Mouse (Mus musculus): ENCODE results near the gene Vmn1r194. TPM values are rescaled to one million over a fixed set of nuclear protein-coding genes. Genes with fewer than 3 reads are reported as not detected.

Gene Vmn1r194
- not detected in 2 replicates for polyA plus RNA-seq (2012)

GRCm38 (mm10) chr13:22243915-22244314 lies at the start of gene Vmn1r194:
Vmn1r194 (plus strand) TSS chr13:22244215.

GRCm38 (mm10) chr13:22223060-22223459 lies 21.0 kb upstream of the Vmn1r194 start, which contains the start of gene Vmn1r193:
Vmn1r193 (minus strand) TSS chr13:22223160.

GRCm38 (mm10) chr13:22270222-22270621 lies 26.2 kb downstream of the Vmn1r194 start, which contains the start of gene Vmn1r195:
Vmn1r195 (plus strand) TSS chr13:22270522.

GRCm38 (mm10) chr13:22289620-22290019 lies 45.6 kb downstream of the Vmn1r194 start, which contains the start of gene Vmn1r196:
Vmn1r196 (plus strand) TSS chr13:22289920.

Other genes with a start within 250 kb of the Vmn1r194 start
- gene Prss16, start 234.5 kb upstream of the Vmn1r194 start, polyA plus RNA-seq (2012) = 3.2 and 6.9 TPM in 2 replicates
- 5.4 and 12.3 TPM in 2 replicates for gene Hist1h2ah, start 208.6 kb upstream of the Vmn1r194 start, polyA plus RNA-seq (2012)
- gene Hist1h2bk, start 208.3 kb upstream of the Vmn1r194 start, polyA plus RNA-seq (2012) = 15.0 and 17.1 TPM in 2 replicates
- 56.9 and 64.7 TPM in 2 replicates for gene Hist1h4i, start 202.9 kb upstream of the Vmn1r194 start, polyA plus RNA-seq (2012)
- 31.0 and 38.1 TPM in 2 replicates for gene Hist1h2ag, start 201.3 kb upstream of the Vmn1r194 start, polyA plus RNA-seq (2012)
- gene Hist1h2bj, start 201.0 kb upstream of the Vmn1r194 start, polyA plus RNA-seq (2012) = 32.2 and 35.1 TPM in 2 replicates
- not detected in 2 replicates for gene Vmn1r188, start 159.8 kb upstream of the Vmn1r194 start, polyA plus RNA-seq (2012)
- not detected in 2 replicates for gene Vmn1r189, start 138.4 kb upstream of the Vmn1r194 start, polyA plus RNA-seq (2012)
- gene Vmn1r191, start 60.2 kb upstream of the Vmn1r194 start, polyA plus RNA-seq (2012) = not detected in 2 replicates
- gene Vmn1r192, start 53.1 kb upstream of the Vmn1r194 start, polyA plus RNA-seq (2012) = not detected in 2 replicates
- 0.02 TPM in 1 of 2 replicates, not detected in the other for gene Vmn1r193, start 21.1 kb upstream of the Vmn1r194 start, polyA plus RNA-seq (2012)
- not detected in 2 replicates for gene Vmn1r195, start 26.3 kb downstream of the Vmn1r194 start, polyA plus RNA-seq (2012)
- gene Vmn1r196, start 45.7 kb downstream of the Vmn1r194 start, polyA plus RNA-seq (2012) = not detected in 2 replicates
- gene Vmn1r197, start 80.4 kb downstream of the Vmn1r194 start, polyA plus RNA-seq (2012) = not detected in 2 replicates
- not detected in 2 replicates for gene Vmn1r198, start 106.1 kb downstream of the Vmn1r194 start, polyA plus RNA-seq (2012)
- gene Vmn1r199, start 135.6 kb downstream of the Vmn1r194 start, polyA plus RNA-seq (2012) = not detected in 2 replicates
- not detected in 2 replicates for gene Vmn1r200, start 146.2 kb downstream of the Vmn1r194 start, polyA plus RNA-seq (2012)
- not detected in 2 replicates for gene Vmn1r201, start 227.7 kb downstream of the Vmn1r194 start, polyA plus RNA-seq (2012)